Mouse (Mus musculus) cerebellum, adult 11-12 months (tissue): Measurements from ENCODE around the gene Smpd1.
A peak's percentile ranks its signal among the peaks of the same experiment; 100 is the strongest.

Experiments used
- DNase-seq: peaks from one replicate; pipeline ENCODE4 v3.0.0; 2022

Gene Smpd1

GRCm38 (mm10) chr7:105554212-105554942 lies at the start of gene Smpd1:
TSS of gene Smpd1 (plus strand) at chr7:105554360.
- peak; percentile 96 for DNase-seq

DNA sequence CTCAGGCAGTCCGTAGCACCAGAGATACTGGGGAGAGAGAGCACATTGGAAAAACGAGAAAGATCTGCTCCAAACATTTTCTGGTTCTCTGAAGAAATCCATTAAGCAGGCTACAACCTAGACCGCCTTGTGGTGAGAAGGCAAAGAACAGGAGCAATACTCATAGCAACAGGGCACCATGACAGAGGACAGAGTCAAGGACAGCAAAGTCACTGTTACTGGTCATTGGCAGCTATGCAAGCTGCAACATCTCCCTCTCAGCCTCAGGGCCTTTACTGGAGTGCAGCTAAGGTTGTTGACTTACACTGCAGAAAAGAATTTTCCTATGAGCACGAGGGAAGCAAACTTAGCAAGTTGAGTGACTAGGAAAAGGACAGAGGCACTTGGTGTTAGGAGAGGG lies 46.9 kb upstream of the Smpd1 start:
- DNase-seq = no peak

DNA sequence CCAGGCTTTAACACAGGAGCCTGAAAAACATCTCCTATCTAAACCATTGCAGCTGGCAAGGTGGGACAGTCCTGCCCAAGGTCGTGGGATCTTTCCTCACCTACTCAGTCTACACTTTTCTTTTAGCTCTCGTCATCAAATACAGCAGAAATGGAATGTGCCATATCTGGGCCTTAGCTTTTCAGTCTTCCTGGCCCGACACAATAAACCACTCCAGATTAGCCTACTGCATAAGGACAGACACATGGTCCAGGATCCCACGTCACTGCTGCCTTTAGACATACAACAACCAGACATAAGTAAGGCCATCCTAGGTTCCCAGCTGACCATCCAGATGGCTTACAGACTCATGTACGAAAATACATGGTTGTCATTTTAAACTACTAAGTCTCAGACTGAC lies 44.0 kb upstream of the Smpd1 start:
- DNase-seq = no peak

GRCm38 (mm10) chr7:105513845-105514291 lies 40.3 kb upstream of the Smpd1 start:
- DNase-seq = no peak

- no peak for DNase-seq
These were observed 39.6 kb upstream of the Smpd1 start for GRCm38 (mm10) chr7:105514561-105514960.

GRCm38 (mm10) chr7:105515178-105515577 lies 39.0 kb upstream of the Smpd1 start:
- DNase-seq = peak; percentile 28

DNA sequence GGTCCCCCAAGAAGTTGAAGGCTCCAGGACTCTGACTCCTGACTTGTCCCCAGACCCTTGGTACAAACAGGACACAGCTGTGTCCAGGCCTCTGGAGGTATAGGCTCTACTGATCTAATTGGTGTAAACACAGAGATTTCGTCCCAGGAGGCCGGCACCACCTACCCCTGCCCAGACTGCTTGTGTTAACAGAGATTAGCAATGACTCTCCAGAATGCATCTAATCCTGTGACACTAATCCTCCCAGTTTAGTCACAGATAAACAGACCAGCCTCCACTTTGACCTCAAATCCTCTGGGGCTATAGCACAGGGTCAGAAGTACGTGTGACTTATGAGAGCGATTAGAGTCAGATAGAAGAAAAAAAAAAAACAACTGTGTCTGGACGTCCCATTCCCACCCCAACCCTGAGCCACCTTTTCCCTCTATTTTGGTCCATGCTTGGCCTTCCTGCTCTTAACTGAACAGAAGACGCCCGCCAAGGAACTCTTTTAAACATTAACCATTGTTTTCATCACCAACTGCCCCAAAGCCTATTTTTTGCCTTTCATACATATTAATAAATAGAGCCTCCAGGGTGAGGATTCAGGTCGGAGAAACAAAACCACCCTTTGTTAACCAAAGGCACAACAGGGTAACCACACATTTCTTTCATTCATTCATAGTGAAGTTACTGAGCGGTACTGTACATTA lies 37.3 kb upstream of the Smpd1 start:
- DNase-seq = no peak

DNA sequence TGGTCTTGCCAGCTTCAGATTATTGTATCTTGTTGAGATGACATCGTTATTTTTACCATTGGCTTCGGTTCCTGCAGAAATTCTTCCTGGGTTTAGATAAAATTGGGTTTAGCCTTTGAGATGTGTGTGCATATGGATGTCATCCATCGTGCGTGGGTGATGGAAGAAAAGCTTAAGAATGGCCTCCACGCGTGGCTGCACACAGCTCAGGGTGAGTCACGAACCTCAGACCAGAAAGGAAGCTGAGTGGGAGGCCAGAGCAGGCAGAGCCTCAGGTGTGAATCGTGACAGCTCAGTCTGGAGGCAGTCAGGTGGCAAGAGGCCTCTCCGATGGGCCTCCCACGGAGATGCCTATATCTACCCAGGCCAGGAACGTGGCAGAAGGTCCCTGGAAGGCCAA lies 34.8 kb upstream of the Smpd1 start:
- DNase-seq = peak; percentile 36

DNA sequence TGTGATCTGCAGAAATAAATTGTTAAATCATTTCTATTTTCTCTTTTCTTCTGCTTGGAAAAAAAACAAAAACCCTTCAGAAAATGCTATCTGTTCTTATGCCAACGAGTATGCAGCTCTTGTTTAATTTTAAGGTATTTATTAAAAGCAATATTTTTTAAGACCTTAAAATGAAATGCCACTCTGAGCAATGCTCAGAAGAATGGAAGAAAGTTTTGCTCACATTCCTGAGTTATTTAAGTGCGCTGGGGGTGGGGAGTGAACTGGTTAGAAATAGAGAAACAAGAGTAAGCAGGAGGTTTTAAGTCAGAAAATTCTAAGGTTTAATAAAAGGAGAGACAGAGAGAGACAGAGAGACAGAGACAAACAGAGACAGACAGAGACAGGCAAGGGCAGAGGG lies 34.4 kb upstream of the Smpd1 start:
- DNase-seq = no peak

GRCm38 (mm10) chr7:105520201-105520600 lies 34.0 kb upstream of the Smpd1 start:
- no peak for DNase-seq

DNA sequence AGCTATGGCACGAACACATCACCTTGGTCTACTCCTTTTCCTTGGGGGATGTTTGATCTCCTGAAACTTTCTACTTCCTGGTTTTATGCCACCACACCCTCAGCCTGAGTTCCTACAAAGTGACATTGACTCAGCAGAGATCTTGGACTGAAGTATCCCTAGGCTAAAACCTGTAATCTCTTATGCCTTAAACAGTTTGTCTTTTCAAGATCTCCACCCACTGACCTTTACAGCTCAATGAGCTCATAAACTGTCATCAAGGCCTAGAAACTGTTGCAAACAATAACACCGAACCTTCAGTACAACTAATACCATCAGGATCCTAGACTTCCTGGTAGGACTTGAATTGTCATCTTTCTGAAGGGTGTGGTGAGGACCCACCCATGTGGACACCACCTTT lies 29.9 kb upstream of the Smpd1 start:
- no peak for DNase-seq

DNA sequence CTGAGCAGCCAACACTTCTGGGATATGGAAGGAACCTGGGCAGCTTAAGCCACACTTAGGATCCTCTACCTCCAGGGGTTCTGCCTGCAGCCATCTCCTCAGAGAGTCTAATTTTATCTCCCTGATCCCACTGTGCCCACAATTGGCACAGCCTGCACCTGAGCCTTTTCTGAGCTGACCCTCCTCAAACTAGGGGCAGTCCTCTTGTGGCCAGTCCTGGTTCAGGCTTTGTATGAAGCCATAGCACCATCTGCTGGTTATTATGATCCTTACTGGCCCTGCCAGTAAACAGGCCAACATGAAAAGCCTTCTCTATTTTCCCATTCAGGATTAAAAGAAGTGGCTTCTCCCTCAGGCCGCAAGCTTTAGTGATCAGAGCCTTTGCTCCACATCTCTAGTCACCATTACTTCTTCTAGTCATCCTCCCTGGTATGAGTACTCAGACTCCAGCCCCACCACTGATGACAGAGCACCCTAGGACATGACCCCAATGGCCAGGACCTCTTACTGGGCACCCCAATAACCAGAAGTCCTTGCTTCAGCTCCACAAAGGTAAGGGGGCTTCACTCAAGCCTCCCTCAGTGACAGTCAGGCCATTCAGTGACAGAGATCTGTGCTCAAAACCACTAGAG lies 26.7 kb upstream of the Smpd1 start:
- DNase-seq = no peak

DNA sequence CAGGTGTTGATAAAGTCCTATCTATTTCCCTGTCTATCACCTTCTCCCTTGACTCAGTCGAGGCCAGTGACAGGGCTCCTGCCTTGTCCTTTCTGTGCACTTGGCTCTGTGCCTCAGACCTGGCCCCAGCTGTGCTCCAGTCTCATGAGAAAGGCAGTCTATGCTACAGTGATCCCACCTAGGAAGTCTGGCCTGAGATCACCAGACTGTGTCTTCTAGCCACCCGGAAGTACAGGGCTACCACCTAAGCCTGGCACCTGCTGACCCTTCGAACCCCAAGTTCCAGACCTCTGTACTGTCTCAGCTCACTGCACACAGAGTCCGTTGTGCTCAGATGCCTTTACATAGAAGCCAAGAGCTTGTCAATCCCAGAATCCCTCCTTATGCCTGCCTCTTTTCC lies 26.1 kb upstream of the Smpd1 start:
- no peak for DNase-seq

GRCm38 (mm10) chr7:105534162-105534561 lies 20.0 kb upstream of the Smpd1 start:
- no peak for DNase-seq

- no peak for DNase-seq
These were observed 8.2 kb upstream of the Smpd1 start for GRCm38 (mm10) chr7:105545986-105546385.

DNA sequence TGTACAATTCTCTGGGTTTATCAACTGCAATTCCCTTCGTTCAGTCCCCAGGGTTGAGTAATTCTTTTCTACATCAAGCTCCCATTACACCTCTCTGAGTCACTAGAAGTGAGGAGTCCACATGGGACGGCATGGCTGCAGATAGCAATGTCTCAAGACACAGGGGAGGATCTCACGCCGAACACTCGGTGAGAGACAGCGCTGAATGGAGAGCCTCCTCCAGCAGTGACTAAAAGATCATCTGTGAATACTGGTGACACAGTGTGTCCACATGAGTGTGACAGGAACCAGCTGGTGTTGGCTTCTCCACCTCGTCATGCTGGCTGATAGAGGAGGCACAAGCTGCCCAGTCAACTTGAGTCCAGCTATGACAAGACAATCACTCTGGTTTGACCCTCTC lies 6.2 kb upstream of the Smpd1 start:
- DNase-seq = no peak

- DNase-seq = peak; percentile 55
These were observed 5.1 kb upstream of the Smpd1 start for GRCm38 (mm10) chr7:105549035-105549434.

GRCm38 (mm10) chr7:105553456-105554211 lies 526 bp upstream of the Smpd1 start:
- peak; percentile 65 for DNase-seq

DNA sequence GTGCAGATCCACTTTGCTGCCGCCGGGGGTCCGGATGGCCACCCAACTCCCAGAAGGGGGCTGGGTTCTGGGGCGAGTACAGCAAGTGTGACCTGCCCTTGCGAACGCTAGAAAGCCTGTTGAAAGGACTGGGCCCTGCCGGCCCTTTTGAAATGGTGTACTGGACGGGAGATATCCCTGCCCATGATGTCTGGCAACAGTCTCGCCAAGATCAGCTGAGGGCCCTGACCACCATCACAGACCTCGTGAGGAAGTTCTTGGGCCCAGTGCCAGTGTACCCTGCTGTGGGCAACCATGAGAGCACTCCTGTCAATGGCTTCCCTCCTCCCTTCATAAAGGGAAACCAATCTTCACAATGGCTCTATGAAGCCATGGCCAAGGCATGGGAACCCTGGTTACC lies 1.4 kb downstream of the Smpd1 start:
- peak; percentile 73 for DNase-seq

GRCm38 (mm10) chr7:105556406-105556805 lies 2.2 kb downstream of the Smpd1 start:
- DNase-seq = peak; percentile 46

GRCm38 (mm10) chr7:105557671-105558070 lies 3.5 kb downstream of the Smpd1 start:
- peak; percentile 69 for DNase-seq

DNA sequence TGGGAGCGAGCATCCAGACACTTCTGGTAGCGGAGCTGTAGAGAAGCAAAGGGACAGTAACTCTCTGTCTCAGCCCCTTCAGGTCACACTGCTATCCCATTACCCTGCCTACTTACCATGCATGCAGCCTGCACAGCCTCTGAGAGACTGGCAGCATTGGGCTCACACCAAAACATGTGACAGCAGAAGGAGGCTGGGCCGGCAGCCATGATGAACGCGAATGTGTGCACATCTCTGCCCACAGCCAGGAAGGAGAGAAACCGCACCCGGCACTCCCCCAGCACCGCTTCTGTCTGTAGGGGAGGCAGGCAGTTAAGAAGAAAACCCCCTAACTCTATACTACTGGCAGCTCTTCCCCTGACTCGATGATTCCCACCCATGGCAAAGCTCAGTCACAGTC lies 4.9 kb downstream of the Smpd1 start:
- peak; percentile 45 for DNase-seq

GRCm38 (mm10) chr7:105562317-105562716 lies 8.2 kb downstream of the Smpd1 start:
- DNase-seq = no peak
